Mouse (Mus musculus) kidney, embryonic 15.5 days (tissue): ENCODE measurements around the gene Rhox2e. TPM values are rescaled to one million over a fixed set of nuclear protein-coding genes. Genes with fewer than 3 reads are reported as not detected.
"Not testable (repeated sequence)": the region's sequence is repeated elsewhere in the genome, so short reads cannot be mapped to it uniquely, and the experiment has no call there.

Experiments
- ATAC-seq: fragments of 200-750 bp; cut with Nextera tagmentation; replicated peaks from 2 replicates; pipeline ENCODE4 v1.8.0; 2017; ENCODE audit warnings: moderate TSS enrichment; ENCODE audit not compliant: low FRiP score
- H3K27ac ChIP-seq: fragments of 300-500 bp; sonication (generic); 2 replicates; pipeline ENCODE4 v1.5.1; 2015; ENCODE audit warnings: mild to moderate bottlenecking, inconsistent platforms
- H3K27me3 ChIP-seq: fragments of 300-500 bp; sonication (generic); 2 replicates; pipeline ENCODE4 v1.6.1; 2015; ENCODE audit warnings: inconsistent platforms
- H3K36me3 ChIP-seq: fragments of 300-500 bp; sonication (generic); 2 replicates; pipeline ENCODE4 v1.6.1; 2015; ENCODE audit warnings: inconsistent platforms
- H3K4me1 ChIP-seq: fragments of 300-500 bp; sonication (generic); 2 replicates; pipeline ENCODE4 v1.6.1; 2015; ENCODE audit warnings: inconsistent platforms
- H3K4me2 ChIP-seq: fragments of 300-500 bp; sonication (generic); 2 replicates; pipeline ENCODE4 v1.6.1; 2015; ENCODE audit warnings: moderate library complexity, mild to moderate bottlenecking, inconsistent platforms
- H3K4me3 ChIP-seq: fragments of 300-500 bp; sonication (generic); replicated peaks from 2 replicates; pipeline ENCODE4 v1.5.1; 2015; ENCODE audit warnings: mild to moderate bottlenecking, inconsistent platforms
- H3K9ac ChIP-seq: fragments of 300-500 bp; sonication (generic); 2 replicates; pipeline ENCODE4 v1.6.1; 2015; ENCODE audit warnings: mild to moderate bottlenecking, inconsistent platforms
- H3K9me3 ChIP-seq: fragments of 300-500 bp; sonication (generic); replicated peaks from 2 replicates; pipeline ENCODE4 v1.6.1; 2016; ENCODE audit warnings: inconsistent platforms
- WGBS: fragments of 180-500 bp; shearing (Covaris S2); methylation state at CpG from one replicate; pipeline ENCODE4 v1.1.7; 2015; ENCODE audit warnings: mixed read lengths; 5-methylcytosine and 5-hydroxymethylcytosine counted together
- polyA plus RNA-seq: library from polyadenylated mRNA; unstranded; fragments of >200 nt; fragmentation: Nextera tagmentation; extraction: Ambion mirVana; gene quantifications from 2 replicates; pipeline ENCODE4 v1.2.1, GENCODE M21; 2015

Gene Rhox2e
- polyA plus RNA-seq: not detected in 2 replicates

- not testable (repeated sequence) for H3K9ac ChIP-seq, H3K4me3 ChIP-seq, H3K9me3 ChIP-seq, H3K4me1 ChIP-seq, H3K36me3 ChIP-seq, H3K27ac ChIP-seq, H3K4me2 ChIP-seq, H3K27me3 ChIP-seq, ATAC-seq
- 93% methylated on average over 2 of the region's 8 CpGs for whole genome bisulfite sequencing
Measured at GRCm38 (mm10) chrX:37530152-37530551, at the start of gene Rhox2e. Rhox2e (plus strand) TSS chrX:37530452.

GRCm38 (mm10) chrX:37514059-37514458, 16.2 kb upstream of the Rhox2e start, which contains the start of gene Rhox4d:
Rhox4d (plus strand) TSS chrX:37514359.
- H3K9ac ChIP-seq, H3K4me1 ChIP-seq, H3K27me3 ChIP-seq, H3K9me3 ChIP-seq, H3K4me2 ChIP-seq, H3K27ac ChIP-seq, H3K4me3 ChIP-seq, H3K36me3 ChIP-seq, ATAC-seq: not testable (repeated sequence)
- 96% methylated on average over 17 of the region's 18 CpGs for WGBS

- H3K4me3 ChIP-seq, H3K9ac ChIP-seq, H3K27ac ChIP-seq, H3K27me3 ChIP-seq, H3K4me2 ChIP-seq, H3K9me3 ChIP-seq, H3K4me1 ChIP-seq, ATAC-seq, H3K36me3 ChIP-seq: not testable (repeated sequence)
- 88% methylated on average over 1 of the region's 4 CpGs for WGBS
Measured at GRCm38 (mm10) chrX:37541719-37542118, 11.5 kb downstream of the Rhox2e start, which contains the start of gene Rhox3e. Rhox3e (plus strand) TSS chrX:37542019.

- H3K9me3 ChIP-seq, H3K4me2 ChIP-seq, H3K9ac ChIP-seq, H3K27me3 ChIP-seq, H3K36me3 ChIP-seq, ATAC-seq, H3K4me1 ChIP-seq, H3K4me3 ChIP-seq, H3K27ac ChIP-seq: not testable (repeated sequence)
- WGBS: 94% methylated on average over 10 of the region's 18 CpGs
Measured at GRCm38 (mm10) chrX:37557112-37557511, 26.9 kb downstream of the Rhox2e start, which contains the start of gene Rhox4e. Rhox4e (plus strand) TSS chrX:37557412.

GRCm38 (mm10) chrX:37571105-37571504, 40.9 kb downstream of the Rhox2e start, which contains the start of gene Rhox2f:
Rhox2f (plus strand) TSS chrX:37571405.
- WGBS: 91% methylated on average over 8 of the region's 8 CpGs
- H3K9me3 ChIP-seq, H3K4me1 ChIP-seq, H3K27ac ChIP-seq, H3K4me2 ChIP-seq, H3K36me3 ChIP-seq, H3K9ac ChIP-seq, H3K27me3 ChIP-seq, ATAC-seq, H3K4me3 ChIP-seq: not testable (repeated sequence)

GRCm38 (mm10) chrX:37572638-37573037, 42.4 kb downstream of the Rhox2e start:
- H3K4me1 ChIP-seq, H3K27me3 ChIP-seq, ATAC-seq, H3K9me3 ChIP-seq, H3K9ac ChIP-seq, H3K27ac ChIP-seq, H3K4me2 ChIP-seq, H3K4me3 ChIP-seq, H3K36me3 ChIP-seq: not testable (repeated sequence)
- WGBS: 45% methylated on average over 2 of the region's 2 CpGs

- H3K27ac ChIP-seq: not testable (repeated sequence)
Measured at GRCm38 (mm10) chrX:37580692-37581091, 50.4 kb downstream of the Rhox2e start, which contains the start of gene Rhox3f. Rhox3f (plus strand) TSS chrX:37580992.

More at GRCm38 (mm10) chrX:37580692-37581091, 50.4 kb downstream of the Rhox2e start, which contains the start of gene Rhox3f:
- not testable (repeated sequence) for H3K36me3 ChIP-seq, H3K4me3 ChIP-seq, H3K27me3 ChIP-seq, H3K4me2 ChIP-seq, H3K4me1 ChIP-seq, H3K9me3 ChIP-seq, H3K9ac ChIP-seq, ATAC-seq

Other genes with a start within 250 kb of the Rhox2e start
- gene Rhox3a2, start 150.4 kb upstream of the Rhox2e start, polyA plus RNA-seq: not detected in 2 replicates
- gene Rhox4a2, start 139.6 kb upstream of the Rhox2e start, polyA plus RNA-seq: not detected in 2 replicates
- not detected in 2 replicates for gene Rhox2b, start 118.4 kb upstream of the Rhox2e start, polyA plus RNA-seq
- not detected in 2 replicates for gene Rhox4b, start 98.0 kb upstream of the Rhox2e start, polyA plus RNA-seq
- not detected in 2 replicates for gene Rhox2c, start 76.8 kb upstream of the Rhox2e start, polyA plus RNA-seq
- gene Rhox3c, start 71.9 kb upstream of the Rhox2e start, polyA plus RNA-seq: not detected in 2 replicates
- gene Rhox4c, start 50.1 kb upstream of the Rhox2e start, polyA plus RNA-seq: not detected in 2 replicates
- gene Rhox2d, start 37.0 kb upstream of the Rhox2e start, polyA plus RNA-seq: not detected in 2 replicates
- gene Rhox4d, start 16.1 kb upstream of the Rhox2e start, polyA plus RNA-seq: not detected in 2 replicates
- not detected in 2 replicates for gene Rhox3e, start 11.6 kb downstream of the Rhox2e start, polyA plus RNA-seq
- not detected in 2 replicates for gene Rhox4e, start 27.0 kb downstream of the Rhox2e start, polyA plus RNA-seq
- not detected in 2 replicates for gene Rhox2f, start 41.0 kb downstream of the Rhox2e start, polyA plus RNA-seq
- gene Rhox3f, start 50.5 kb downstream of the Rhox2e start, polyA plus RNA-seq: not detected in 2 replicates
- gene Rhox4f, start 77.3 kb downstream of the Rhox2e start, polyA plus RNA-seq: not detected in 2 replicates
- gene Rhox3g, start 98.2 kb downstream of the Rhox2e start, polyA plus RNA-seq: not detected in 2 replicates
- not detected in 2 replicates for gene Rhox2g, start 113.0 kb downstream of the Rhox2e start, polyA plus RNA-seq
- gene Rhox4g, start 120.9 kb downstream of the Rhox2e start, polyA plus RNA-seq: not detected in 2 replicates
- not detected in 2 replicates for gene Rhox3h, start 138.3 kb downstream of the Rhox2e start, polyA plus RNA-seq
- not detected in 2 replicates for gene Rhox2h, start 142.8 kb downstream of the Rhox2e start, polyA plus RNA-seq